Mouse (Mus musculus): ENCODE data around the gene Krt31. TPM values are rescaled to one million over a fixed set of nuclear protein-coding genes. Genes with fewer than 3 reads are reported as not detected.

Krt31 gene
- polyA plus RNA-seq, 1 experiment from 2014 or later = not detected

GRCm38 (mm10) chr11:100004846-100005245 lies 45.5 kb downstream of the Krt31 start:
- Histone ChIP-seq H3K4me1 (no peaks in the 10 kb centered on the region), H3K9ac (no peak overlapping the region), H3K4me3 (no peak overlapping the region), H3K27me3 (replicated peaks) (0 out of 2 replicates have a peak, but pooled peaks cover 5% of the 10 kb centered on the region), H3K4me2 (no peak overlapping the region), H3K9me3 (peaks cover 4% of the 10 kb centered on the region; the same call in 1 of the 2 replicates), H3K27ac (replicated peaks) (no peak overlapping the region), H3K36me3 (no peaks in the 10 kb centered on the region)
- ATAC-seq (ENCODE audit: extremely low read depth, insufficient number of reproducible peaks, low FRiP score, low TSS enrichment) = no peak
- 27% methylated on average over 6 of the region's 6 CpGs for WGBS

- no peak overlapping the region for H3K4me2 ChIP-seq
- H3K27ac ChIP-seq (replicated peaks) = no peak overlapping the region
- no peaks in the 10 kb centered on the region for H3K4me1 ChIP-seq
- H3K9ac ChIP-seq = no peak overlapping the region
- peaks cover 20% of the 10 kb centered on the region for H3K27me3 ChIP-seq (replicated peaks)
- no peak for ATAC-seq (ENCODE audit: extremely low read depth, insufficient number of reproducible peaks, low FRiP score, low TSS enrichment)
- H3K9me3 ChIP-seq = peaks cover 4% of the 10 kb centered on the region; the same call in 1 of the 2 replicates
- WGBS = 78% methylated on average over 7 of the region's 7 CpGs
- H3K4me3 ChIP-seq = no peak overlapping the region
- no peaks in the 10 kb centered on the region for H3K36me3 ChIP-seq
These were observed 51.3 kb downstream of the Krt31 start for GRCm38 (mm10) chr11:99999091-99999490.

Other genes starting within 250 kb of the Krt31 start
- not detected in 2 replicates for gene Gm11554, start 246.1 kb downstream of the Krt31 start, polyA plus RNA-seq (2015; fragmentation: Nextera tagmentation; extraction: Ambion mirVana)
- gene Krtap4-13, start 240.7 kb downstream of the Krt31 start, polyA plus RNA-seq (2015; fragmentation: Nextera tagmentation; extraction: Ambion mirVana) = not detected in 2 replicates
- not detected in 2 replicates for gene Gm11564, start 234.9 kb downstream of the Krt31 start, polyA plus RNA-seq (2015; fragmentation: Nextera tagmentation; extraction: Ambion mirVana)
- not detected in 2 replicates for gene 2300003K06Rik, start 212.5 kb downstream of the Krt31 start, polyA plus RNA-seq (2015; fragmentation: Nextera tagmentation; extraction: Ambion mirVana)
- not detected in 2 replicates for gene Krtap4-16, start 198.9 kb downstream of the Krt31 start, polyA plus RNA-seq (2015; fragmentation: Nextera tagmentation; extraction: Ambion mirVana)
- gene Gm11568, start 192.6 kb downstream of the Krt31 start, polyA plus RNA-seq (2015; fragmentation: Nextera tagmentation; extraction: Ambion mirVana) = not detected in 2 replicates
- gene Gm11559, start 186.1 kb downstream of the Krt31 start, polyA plus RNA-seq (2015; fragmentation: Nextera tagmentation; extraction: Ambion mirVana) = not detected in 2 replicates
- not detected in 2 replicates for gene Krtap9-1, start 177.2 kb downstream of the Krt31 start, polyA plus RNA-seq (2015; fragmentation: Nextera tagmentation; extraction: Ambion mirVana)
- gene Gm11567, start 171.4 kb downstream of the Krt31 start, polyA plus RNA-seq (2015; fragmentation: Nextera tagmentation; extraction: Ambion mirVana) = not detected in 2 replicates
- gene Krtap31-1, start 142.6 kb downstream of the Krt31 start, polyA plus RNA-seq (2015; fragmentation: Nextera tagmentation; extraction: Ambion mirVana) = not detected in 2 replicates
- gene Gm11565, start 135.8 kb downstream of the Krt31 start, polyA plus RNA-seq (2015; fragmentation: Nextera tagmentation; extraction: Ambion mirVana) = not detected in 2 replicates
- not detected in 2 replicates for gene Krtap31-2, start 114.3 kb downstream of the Krt31 start, polyA plus RNA-seq (2015; fragmentation: Nextera tagmentation; extraction: Ambion mirVana)
- gene Krtap9-5, start 102.1 kb downstream of the Krt31 start, polyA plus RNA-seq (2015; fragmentation: Nextera tagmentation; extraction: Ambion mirVana) = not detected in 2 replicates
- not detected in 2 replicates for gene Krtap29-1, start 71.5 kb downstream of the Krt31 start, polyA plus RNA-seq (2015; fragmentation: Nextera tagmentation; extraction: Ambion mirVana)
- not detected in 2 replicates for gene Krtap16-1, start 64.0 kb downstream of the Krt31 start, polyA plus RNA-seq (2015; fragmentation: Nextera tagmentation; extraction: Ambion mirVana)
- not detected in 2 replicates for gene Krtap17-1, start 56.6 kb downstream of the Krt31 start, polyA plus RNA-seq (2015; fragmentation: Nextera tagmentation; extraction: Ambion mirVana)
- not detected in 2 replicates for gene Krt33a, start 34.3 kb downstream of the Krt31 start, polyA plus RNA-seq (2015; fragmentation: Nextera tagmentation; extraction: Ambion mirVana)
- gene Krt33b, start 20.7 kb downstream of the Krt31 start, polyA plus RNA-seq (2015; fragmentation: Nextera tagmentation; extraction: Ambion mirVana) = not detected in 2 replicates
- gene Krt34, start 9.0 kb downstream of the Krt31 start, polyA plus RNA-seq (2015; fragmentation: Nextera tagmentation; extraction: Ambion mirVana) = not detected in 2 replicates
- not detected in 2 replicates for gene Krt32, start 37.7 kb upstream of the Krt31 start, polyA plus RNA-seq (2015; fragmentation: Nextera tagmentation; extraction: Ambion mirVana)
- not detected in 2 replicates for gene Krt35, start 45.7 kb upstream of the Krt31 start, polyA plus RNA-seq (2015; fragmentation: Nextera tagmentation; extraction: Ambion mirVana)
- gene Krt36, start 55.1 kb upstream of the Krt31 start, polyA plus RNA-seq (2015; fragmentation: Nextera tagmentation; extraction: Ambion mirVana) = not detected in 2 replicates
- not detected in 2 replicates for gene Krt13, start 71.0 kb upstream of the Krt31 start, polyA plus RNA-seq (2015; fragmentation: Nextera tagmentation; extraction: Ambion mirVana)
- gene Krt15, start 85.4 kb upstream of the Krt31 start, polyA plus RNA-seq (2015; fragmentation: Nextera tagmentation; extraction: Ambion mirVana) = 1.2 and 1.5 TPM in 2 replicates
- gene Krt19, start 98.1 kb upstream of the Krt31 start, polyA plus RNA-seq (2015; fragmentation: Nextera tagmentation; extraction: Ambion mirVana) = 72.6 and 74.0 TPM in 2 replicates
- not detected in 2 replicates for gene Krt9, start 142.7 kb upstream of the Krt31 start, polyA plus RNA-seq (2015; fragmentation: Nextera tagmentation; extraction: Ambion mirVana)
- gene Krt14, start 157.0 kb upstream of the Krt31 start, polyA plus RNA-seq (2015; fragmentation: Nextera tagmentation; extraction: Ambion mirVana) = 3.0 and 3.1 TPM in 2 replicates
- gene Krt16, start 198.4 kb upstream of the Krt31 start, polyA plus RNA-seq (2015; fragmentation: Nextera tagmentation; extraction: Ambion mirVana) = not detected in 2 replicates
- 2.3 and 3.0 TPM in 2 replicates for gene Krt17, start 210.5 kb upstream of the Krt31 start, polyA plus RNA-seq (2015; fragmentation: Nextera tagmentation; extraction: Ambion mirVana)
- gene Krt42, start 219.3 kb upstream of the Krt31 start, polyA plus RNA-seq (2015; fragmentation: Nextera tagmentation; extraction: Ambion mirVana) = not detected in 2 replicates

Data from heart, embryonic 13.5 days (tissue).